ENCODE assay signal across 27 mouse cellular contexts in the genomic region with DNA sequence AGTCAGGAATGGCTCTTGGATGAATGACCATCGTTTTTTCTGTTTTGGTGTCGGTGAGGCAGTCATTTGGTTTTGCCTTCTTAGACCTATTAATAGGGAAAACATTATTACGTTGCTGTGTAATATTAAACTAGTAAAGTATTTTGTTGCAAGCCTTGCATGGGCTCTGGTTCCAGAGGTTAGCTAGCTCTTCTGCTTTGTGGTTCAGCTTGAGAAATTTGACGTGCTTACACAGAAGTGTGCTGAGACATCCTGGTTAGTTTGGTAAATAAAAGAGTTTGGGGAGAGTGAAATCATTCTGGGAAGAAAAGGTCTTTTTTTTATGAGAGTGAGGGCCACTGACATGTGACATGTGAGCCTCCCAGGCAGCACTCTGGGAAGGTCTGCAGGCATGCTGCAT. TPM values are rescaled to one million over a fixed set of nuclear protein-coding genes. Genes with fewer than 3 reads are reported as not detected.
A peak's percentile ranks its signal among the peaks of the same experiment; 100 is the strongest.
DNase-seq lines count a peak whose midpoint lies in the region; ATAC-seq and TF ChIP-seq lines count a peak whose summit lies in the region.
"Had no signal": no experiment of that assay in that cellular context is flagged by ENCODE, and none has a peak within 500 bp of the region (broad histone marks: within the 10 kb centered on the region; RNA-seq: fewer than 3 reads in every experiment).

No protein-coding gene starts in this region.

- no peaks in the 10 kb centered on the region for H3K27me3 ChIP-seq in kidney, adult 2 months (replicated peaks; ENCODE audit: control insufficient read depth, insufficient read depth, low read length)
- H3K27me3 ChIP-seq in megakaryocyte, embryonic 14.5 days (replicated peaks), result no peaks in the 10 kb centered on the region
- no peaks in the 10 kb centered on the region for H3K27me3 ChIP-seq in Patski
- H3K27me3 ChIP-seq: embryonic facial prominence, embryonic 13.5 days; embryonic facial prominence, embryonic 15.5 days; forebrain, embryonic 12.5 days; forebrain, embryonic 15.5 days had no signal

- CTCF ChIA-PET in Patski (lab: Charles Lee), result interaction anchor here (0.8 to 0.9 kb wide), 2 partner anchors 9 to 34 kb away, joined by 3 read pairs; no protein-coding TSS in a partner anchor

- H3K4me1 ChIP-seq in kidney, adult 2 months (ENCODE audit: control insufficient read depth, insufficient read depth, low read length), result peaks cover 3% of the 10 kb centered on the region; the same call in 1 of the 2 replicates
- peaks cover 8% of the 10 kb centered on the region for H3K4me1 ChIP-seq in megakaryocyte, embryonic 14.5 days
- H3K4me1 ChIP-seq: embryonic facial prominence, embryonic 13.5 days; embryonic facial prominence, embryonic 15.5 days; forebrain, embryonic 10.5 days; forebrain, embryonic 12.5 days; forebrain, embryonic 15.5 days had no signal

- POLR2A ChIA-PET in Patski (lab: Charles Lee), result no interaction called here

- intact Hi-C loops in heart, postnatal 25 days (cut with DNase I), result no loop called here

- peak; percentile 25 for DNase-seq in kidney, adult 2 months
- no peak for DNase-seq in kidney, postnatal 14 days
- peak; percentile 4 to 23 for DNase-seq in kidney, postnatal 36 days
- no peak for DNase-seq in kidney, postnatal 25 days
- peak; percentile 70 for DNase-seq in Patski (ENCODE audit: low read depth, low spot score)
- no peak for DNase-seq in heart, postnatal 25 days (ENCODE audit: low spot score)
- DNase-seq: adrenal gland, adult 2 months; adrenal gland, postnatal 10 days; adrenal gland, postnatal 25 days; cerebellum, adult 11 months; cerebellum, adult 18-20 months; cerebellum, adult 8-10 months; cerebellum, adult 9-11 months; cerebellum, postnatal 14 days; cerebellum, postnatal 36 days; embryo, embryonic 11 days had no signal

- in situ Hi-C loops in Patski (cut with MboI; ENCODE audit: low pct_unique_long_range_greater_than_20kb), result no loop called here

- no peaks in the 10 kb centered on the region for H3K36me3 ChIP-seq in kidney, adult 2 months (ENCODE audit: control insufficient read depth, insufficient read depth, low read length)
- H3K36me3 ChIP-seq in megakaryocyte, embryonic 14.5 days (replicated peaks; ENCODE audit: low read length), result peaks cover 31% of the 10 kb centered on the region
- H3K36me3 ChIP-seq: forebrain, embryonic 15.5 days had no signal

- 40% methylated on average over 4 of the region's 4 CpGs for WGBS in kidney, adult 2 months

- no peak overlapping the region for H3K4me3 ChIP-seq in kidney, adult 2 months (ENCODE audit: insufficient read depth, low read depth, low read length)
- peak overlapping the region; percentile 31 for H3K4me3 ChIP-seq in megakaryocyte, embryonic 14.5 days (replicated peaks)
- H3K4me3 ChIP-seq: embryonic facial prominence, embryonic 13.5 days; embryonic facial prominence, embryonic 15.5 days; erythroblast, embryonic 14.5 days; forebrain, embryonic 10.5 days; forebrain, embryonic 12.5 days; forebrain, embryonic 15.5 days had no signal

- H3K9me3 ChIP-seq in megakaryocyte, embryonic 14.5 days, result no peaks in the 10 kb centered on the region
- H3K9me3 ChIP-seq: embryonic facial prominence, embryonic 13.5 days; embryonic facial prominence, embryonic 15.5 days; forebrain, embryonic 10.5 days; forebrain, embryonic 12.5 days; forebrain, embryonic 15.5 days; G1E had no signal

- peak overlapping the region; percentile 18; the same call in 1 of the 2 replicates for H3K27ac ChIP-seq in kidney, adult 2 months (ENCODE audit: insufficient read depth, low read depth, low read length)
- H3K27ac ChIP-seq: embryonic facial prominence, embryonic 13.5 days; embryonic facial prominence, embryonic 15.5 days; forebrain, embryonic 10.5 days; forebrain, embryonic 12.5 days; forebrain, embryonic 15.5 days had no signal

- no peak for TF ChIP-seq POLR2A in kidney, adult 2 months (IDR thresholded peaks at IDR 0.05; ENCODE audit: low read depth, low read length)

- no peak for TF ChIP-seq CTCF in kidney, adult 2 months (conservative IDR thresholded peaks at IDR 0.05; ENCODE audit: insufficient read depth, insufficient read length, low read depth, low read length)
- no peak for TF ChIP-seq CTCF in Patski (IDR thresholded peaks at IDR 0.05)

- ATAC-seq in megakaryocyte, adult 5-6 weeks (ENCODE audit: poor library complexity, severe bottlenecking), result no peak
- peak; percentile 89 for ATAC-seq in Patski
- ATAC-seq: forebrain, embryonic 15.5 days had no signal

RNA-seq across cellular contexts. Expression of a gene that starts 45.7 kb away (rescaled TPM):
- 2.8 and 4.1 TPM in 2 replicates for polyA plus RNA-seq in kidney, adult 2 months (2012; rRNA removed)
- 1.6 TPM in 1 of 2 replicates, not detected in the other for polyA plus RNA-seq in megakaryocyte, embryonic 14.5 days (2012; ENCODE audit: insufficient read depth, low replicate concordance)
- 28.9 and 38.0 TPM in 2 replicates for total RNA-seq in megakaryocyte, adult 5-6 weeks (2015)
- 39.2 and 48.5 TPM in 2 replicates for total RNA-seq in megakaryocyte, adult 5-6 weeks (2017)
- polyA plus RNA-seq in Patski (2021), result 28.6 TPM
- total RNA-seq in heart, postnatal 25 days (2021), result 10 to 100 TPM; 14.3 to 15.0 TPM

RNA-seq across cellular contexts. Expression of a gene that starts 45.8 kb away (rescaled TPM):
- 19.5 and 26.3 TPM in 2 replicates for polyA plus RNA-seq in kidney, adult 2 months (2012; rRNA removed)
- not detected in 2 replicates for polyA plus RNA-seq in megakaryocyte, embryonic 14.5 days (2012; ENCODE audit: insufficient read depth, low replicate concordance)
- total RNA-seq in megakaryocyte, adult 5-6 weeks (2015), result 0.07 and 0.22 TPM in 2 replicates
- total RNA-seq in megakaryocyte, adult 5-6 weeks (2017), result 0.18 and 0.98 TPM in 2 replicates
- polyA plus RNA-seq in Patski (2021), result 0.23 TPM
- total RNA-seq in heart, postnatal 25 days (2021), result under 1 TPM; 0.26 to 0.28 TPM
- total RNA-seq: common myeloid progenitor, adult 5-6 weeks had no signal
- polyA plus RNA-seq: C2C12; erythroblast, embryonic 14.5 days; G1E had no signal

Comparison
In these comparisons a context has a peak if more than half of its experiments do, and no peak if none do; other contexts are left out.
1. DNase-seq: peak in kidney, adult 2 months (single experiment), kidney, postnatal 36 days (2 of 2) and Patski (single experiment); none in kidney, postnatal 14 days (single experiment), kidney, postnatal 25 days (0 of 2) and heart, postnatal 25 days (single experiment).
2. RNA of a gene that starts 45.8 kb away (polyA plus RNA-seq): 19.5 to 26.3 TPM in kidney, adult 2 months; 0.23 TPM in Patski (single experiment) and not detected in megakaryocyte, embryonic 14.5 days; every median in the first group is over 10 times any median in the second.